Mouse (Mus musculus): ENCODE measurements around the gene H2afj. TPM values are rescaled to one million over a fixed set of nuclear protein-coding genes. Genes with fewer than 3 reads are reported as not detected.

Gene H2afj
- total RNA-seq, 2 experiments from 2014 or later, result 173 to 208 TPM

DNA sequence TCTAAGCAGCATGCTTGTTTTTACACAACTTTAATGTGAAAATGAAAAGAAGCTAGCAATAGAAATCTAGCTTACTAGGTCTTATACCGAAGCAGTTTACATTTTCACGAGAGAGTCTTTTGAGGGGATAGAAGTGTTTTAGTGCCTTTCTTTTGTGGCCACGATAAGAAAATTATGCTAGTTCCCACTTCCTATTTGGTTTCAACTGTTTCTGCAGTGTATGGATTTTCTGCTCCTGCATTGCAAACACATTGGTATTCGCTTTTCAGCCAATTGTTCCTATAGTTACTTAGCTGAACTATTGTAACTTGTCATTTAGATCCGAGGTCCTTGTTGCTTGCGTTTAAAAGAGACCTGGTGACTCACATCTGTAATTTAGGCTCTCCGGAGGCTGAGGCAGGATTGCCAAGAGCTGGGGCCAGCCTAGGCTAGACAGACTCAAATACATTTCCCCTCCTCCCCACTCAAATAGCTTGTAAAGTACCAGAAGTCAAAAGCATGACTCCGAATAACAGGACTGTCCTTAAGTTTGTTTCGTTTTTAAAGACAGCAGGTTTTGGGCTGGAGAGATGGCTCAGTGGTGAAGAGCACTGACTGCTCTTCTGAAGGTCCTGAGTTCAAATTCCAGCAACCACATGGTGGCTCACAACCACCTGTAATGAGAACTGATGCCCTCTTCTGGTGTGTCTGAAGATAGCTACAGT lies 3.2 kb upstream of the H2afj start:
- DNase-seq, result no peak

- DNase-seq, result no peak
Observed at GRCm38 (mm10) chr6:136805409-136805775, 2.7 kb upstream of the H2afj start.

DNA sequence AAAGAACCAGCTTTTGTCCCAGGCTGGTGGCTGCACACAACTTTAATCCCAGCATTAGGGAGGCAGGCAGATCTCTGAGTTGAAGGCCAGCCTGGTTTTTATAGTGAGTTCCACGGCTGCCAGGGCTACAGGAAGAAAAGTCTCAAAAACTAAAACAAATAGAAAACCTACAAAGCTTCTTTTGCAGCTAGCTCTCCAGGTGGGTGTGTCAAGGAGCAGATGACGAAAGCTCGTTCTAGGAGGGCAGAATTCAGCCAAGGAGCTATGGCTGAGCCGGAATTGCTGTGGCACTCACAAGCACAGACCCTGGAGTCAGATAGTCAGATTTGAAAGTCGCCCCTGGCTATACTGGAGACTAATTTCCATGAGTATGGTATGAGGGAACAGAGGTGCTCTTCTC lies 1.2 kb upstream of the H2afj start:
- no peak for DNase-seq

GRCm38 (mm10) chr6:136807395-136808013 lies 540 bp upstream of the H2afj start:
- no peak for DNase-seq

GRCm38 (mm10) chr6:136808631-136809046 lies 595 bp downstream of the H2afj start:
- peak; percentile 55 to 56 for DNase-seq

DNA sequence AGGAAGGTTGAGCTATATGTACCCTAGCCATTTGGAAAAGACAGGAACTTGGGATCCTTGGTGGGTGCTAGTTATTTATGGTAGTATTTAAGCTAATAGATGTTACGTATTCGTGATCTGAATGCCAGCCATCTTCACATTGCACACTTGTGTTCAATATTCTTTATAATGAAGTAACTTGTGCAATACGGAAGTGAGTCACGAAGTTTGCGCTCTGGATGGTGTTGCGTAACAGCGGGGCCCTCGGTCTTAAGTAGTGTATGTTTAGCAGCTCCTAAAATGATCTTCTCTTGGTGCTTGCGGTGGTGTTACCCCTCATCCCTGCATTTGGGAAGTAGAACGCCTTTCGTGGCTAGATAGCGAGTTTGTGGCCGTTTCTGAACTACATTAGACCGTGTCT lies 1.0 kb downstream of the H2afj start:
- DNase-seq, result peak; percentile 72 to 77

- DNase-seq, result no peak
Observed at GRCm38 (mm10) chr6:136809673-136810072, 1.6 kb downstream of the H2afj start.

DNA sequence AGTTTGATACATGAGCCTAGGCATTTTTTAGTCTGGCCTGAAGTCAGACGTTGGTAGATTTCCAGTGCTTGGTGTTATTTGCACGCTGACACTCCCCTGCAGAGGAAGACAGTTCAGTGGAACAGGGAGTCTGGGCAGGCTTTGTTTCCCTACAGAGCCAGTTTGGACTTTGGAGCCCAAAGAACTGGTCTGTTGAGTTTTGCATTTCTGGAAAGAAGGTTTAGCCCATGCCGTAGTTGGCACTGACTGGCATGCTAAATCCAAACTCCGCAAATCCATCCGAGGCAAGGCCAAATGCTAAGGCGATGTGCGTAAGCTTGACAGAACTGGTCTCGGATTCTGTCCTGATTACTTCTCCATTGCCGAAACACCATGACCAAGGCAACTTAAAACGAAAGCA lies 3.2 kb downstream of the H2afj start:
- DNase-seq, result no peak

DNA sequence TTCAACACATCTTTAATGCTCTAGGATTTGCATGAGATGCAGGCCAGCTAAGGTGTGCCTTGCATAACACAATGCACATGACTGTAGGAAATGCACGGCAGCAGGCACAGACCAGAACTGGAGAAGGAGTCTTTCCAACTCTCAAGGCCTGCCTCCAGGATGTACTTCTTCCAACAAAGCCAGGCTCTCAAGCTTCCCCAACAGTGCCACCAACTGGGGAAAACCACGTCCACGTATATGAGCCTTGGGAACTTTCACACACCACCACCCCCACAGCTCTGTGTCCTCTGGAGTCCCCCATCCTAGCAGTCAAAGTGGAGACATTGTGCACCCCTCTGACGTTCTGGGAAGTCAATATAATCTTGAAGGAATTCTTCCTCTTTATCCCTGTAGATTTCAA lies 5.1 kb downstream of the H2afj start:
- peak; percentile 45 to 55 for DNase-seq

GRCm38 (mm10) chr6:136815381-136815780 lies 7.3 kb downstream of the H2afj start:
- no peak for DNase-seq

GRCm38 (mm10) chr6:136816826-136817225 lies 8.8 kb downstream of the H2afj start:
- DNase-seq, result no peak

GRCm38 (mm10) chr6:136817549-136817948 lies 9.5 kb downstream of the H2afj start:
- no peak for DNase-seq

DNA sequence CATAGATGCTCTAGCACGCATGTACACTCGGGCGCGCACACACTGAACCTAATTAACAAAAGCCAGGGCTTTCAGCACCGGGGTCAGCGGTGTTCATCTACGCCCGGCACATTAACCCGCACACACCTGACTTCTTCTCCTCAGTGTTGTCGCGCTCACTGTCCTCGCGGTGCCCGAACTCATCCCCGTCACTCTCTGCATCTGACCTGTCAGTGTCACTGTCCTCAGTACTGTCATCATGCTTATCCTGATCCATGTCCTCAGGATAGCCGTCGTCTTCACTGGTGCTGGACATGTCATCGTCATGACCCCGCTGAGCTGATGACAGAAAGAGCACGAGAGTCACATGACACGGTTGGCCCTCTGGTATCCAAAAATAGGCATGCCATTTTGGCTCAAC lies 12.3 kb downstream of the H2afj start:
- DNase-seq, result no peak

GRCm38 (mm10) chr6:136821086-136821485 lies 13.0 kb downstream of the H2afj start:
- no peak for DNase-seq

DNA sequence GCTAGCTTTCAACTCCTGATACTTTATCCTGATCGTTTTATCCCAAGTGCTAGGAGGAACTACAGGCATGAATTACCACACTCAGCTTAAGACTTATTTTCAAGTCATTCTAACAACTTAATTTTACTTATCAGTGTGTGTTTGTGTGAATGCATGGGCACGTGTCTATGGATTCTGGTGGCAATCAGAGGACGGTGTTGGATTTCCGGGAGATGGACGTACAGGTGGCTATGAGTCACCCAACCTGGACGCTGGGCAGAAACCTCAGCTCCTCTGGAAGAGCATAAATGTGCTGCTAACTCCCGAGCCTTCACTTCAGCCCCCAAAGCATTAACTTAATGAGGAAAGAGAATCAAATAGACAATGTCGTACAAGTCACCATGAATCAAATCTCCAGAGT lies 16.9 kb downstream of the H2afj start:
- no peak for DNase-seq

DNA sequence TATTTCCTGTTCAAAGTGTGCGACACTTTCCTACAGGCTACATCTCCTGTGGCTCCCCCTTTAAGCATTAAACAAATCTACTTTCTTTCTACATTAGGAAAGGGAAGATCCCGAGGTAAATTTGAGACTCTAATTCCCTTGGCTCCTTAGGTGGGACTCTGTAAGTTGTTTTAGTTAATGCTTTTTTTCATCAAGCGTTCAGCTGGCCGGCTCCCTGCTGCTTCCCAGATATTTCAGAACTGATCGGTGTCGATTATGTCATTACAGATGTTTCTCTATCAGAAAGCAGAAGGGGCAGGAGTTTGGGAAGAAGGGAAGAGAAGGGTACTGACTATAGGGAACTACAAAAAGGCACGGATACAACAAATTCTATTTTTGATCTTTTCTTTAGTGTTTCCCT lies 19.1 kb downstream of the H2afj start:
- no peak for DNase-seq

DNA sequence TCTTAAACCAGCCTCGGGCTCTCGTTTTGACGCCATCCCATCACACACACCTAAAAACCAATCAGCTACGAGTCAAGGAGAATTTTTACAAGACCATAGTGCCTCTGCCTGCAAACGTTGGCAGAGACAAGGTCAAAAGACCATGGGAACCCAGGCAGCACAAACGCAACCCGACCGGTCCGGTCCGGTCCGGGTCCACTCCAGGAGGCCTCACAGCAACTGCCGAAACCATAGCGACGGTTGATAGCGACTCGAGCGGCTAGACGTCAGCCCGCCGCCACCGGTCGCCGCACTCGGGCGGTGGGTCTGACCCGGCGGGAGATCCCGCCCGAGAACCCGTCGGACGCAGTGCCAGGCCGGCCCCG lies 19.5 kb downstream of the H2afj start, which contains the start of gene BC049715:
BC049715 (plus strand) TSS at position 111 of the 365 bp plus-strand sequence.
- no peak for DNase-seq

DNA sequence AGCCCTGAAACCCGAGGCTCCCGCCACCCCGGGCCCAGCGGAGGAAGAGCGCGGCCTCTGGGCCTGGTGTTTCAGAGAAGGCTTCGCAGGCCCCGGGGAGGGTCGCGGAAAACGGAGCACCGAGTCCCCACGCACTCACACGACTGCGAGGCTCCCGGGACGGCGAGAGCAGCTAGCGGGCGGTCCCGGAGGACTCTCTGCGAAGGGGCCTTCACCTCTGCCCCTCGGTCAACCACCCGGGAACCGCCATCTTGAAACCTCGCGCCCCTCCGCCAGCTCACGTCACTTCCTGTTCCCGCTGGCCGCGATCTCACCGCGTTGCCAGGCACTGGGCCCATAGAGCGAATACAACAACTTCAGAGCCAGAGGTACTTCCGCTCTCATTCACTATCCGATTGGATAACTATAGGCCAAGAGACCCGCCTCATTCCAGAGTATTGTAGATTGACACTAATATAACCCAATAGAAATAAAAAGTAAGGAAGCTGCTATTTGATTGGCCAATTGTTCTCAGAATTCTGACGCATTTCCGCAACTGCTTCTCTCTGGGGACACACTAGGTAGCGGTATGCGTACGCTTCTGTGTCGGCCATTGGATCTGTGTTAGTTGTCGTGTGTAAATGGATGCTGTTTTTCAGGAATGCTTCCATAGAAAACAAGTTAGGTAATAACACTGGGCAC lies 20.0 kb downstream of the H2afj start, which contains the start of gene Wbp11:
Wbp11 (minus strand) TSS at position 353 of the 681 bp plus-strand sequence.
- peak; percentile 96 for DNase-seq

- no peak for DNase-seq
Observed at GRCm38 (mm10) chr6:136828681-136829080, 20.6 kb downstream of the H2afj start.

DNA sequence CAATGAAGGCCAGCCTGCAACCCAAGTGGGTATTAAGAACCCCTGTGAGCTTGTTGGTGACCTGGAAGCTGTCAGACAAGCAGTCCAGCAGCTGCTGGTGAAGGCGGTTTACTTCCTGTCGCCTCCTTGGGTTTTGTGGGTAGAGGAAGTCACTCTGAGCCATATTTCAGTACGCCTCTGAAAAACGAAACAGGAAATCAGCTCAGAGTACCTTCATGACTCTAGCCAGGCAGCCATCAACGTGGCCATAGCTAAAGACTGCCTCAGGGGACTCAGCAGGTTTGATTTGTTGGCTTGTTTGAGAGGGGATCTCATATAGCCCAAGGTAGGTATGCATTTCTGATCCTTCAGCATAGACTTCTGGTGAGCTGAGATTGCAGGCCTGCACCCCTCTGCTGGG lies 23.7 kb downstream of the H2afj start:
- no peak for DNase-seq

- DNase-seq, result no peak
Observed at GRCm38 (mm10) chr6:136835352-136835751, 27.3 kb downstream of the H2afj start, which contains the start of gene Smco3. Gene Smco3 (minus strand): TSS chr6:136835452.

DNA sequence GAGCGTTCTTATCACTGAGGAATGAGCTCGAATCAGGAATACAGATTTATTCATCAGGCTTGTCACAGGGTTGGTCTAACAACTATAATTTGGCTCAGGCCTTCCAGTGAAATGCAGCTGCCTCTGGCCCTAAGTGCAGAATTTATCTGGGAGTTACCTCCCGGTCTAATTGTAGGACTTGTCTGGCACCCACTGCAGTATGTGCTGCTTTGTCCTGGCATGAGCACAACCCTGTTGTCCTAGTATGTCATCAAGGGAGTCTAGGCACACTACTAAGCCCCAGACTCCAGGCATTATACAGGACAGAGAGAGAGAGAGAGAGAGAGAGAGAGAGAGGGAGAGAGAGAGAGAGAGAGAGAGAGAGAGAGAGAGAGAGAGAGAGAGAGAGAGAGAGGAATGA lies 29.3 kb downstream of the H2afj start:
- no peak for DNase-seq

DNA sequence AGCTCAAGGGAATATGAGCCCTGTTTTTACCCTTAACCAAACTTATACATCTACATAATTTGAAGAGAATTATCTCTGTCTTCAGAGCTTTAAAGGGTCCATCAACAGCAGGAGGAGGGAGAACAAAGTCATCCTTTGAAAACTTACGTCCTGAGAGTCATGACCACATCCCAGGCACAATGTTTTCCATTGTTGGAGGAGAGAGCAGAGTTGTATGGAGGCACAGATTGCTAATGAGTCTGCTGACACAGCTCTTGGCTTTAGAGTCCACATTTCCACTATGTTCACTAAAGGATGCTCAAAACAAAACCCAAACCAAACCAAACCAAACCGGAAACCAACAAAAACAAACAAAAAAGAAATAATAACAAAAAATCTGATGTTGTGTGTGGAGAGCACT lies 36.9 kb downstream of the H2afj start:
- DNase-seq, result no peak
